Mouse (Mus musculus) gastrocnemius, postnatal 36 days (tissue): ENCODE measurements at regions not wholly inside any gene's neighbourhood (a gene's known extent, or its start where the extent isn't known, plus 50 kb on each side); places are given as distances from the start of the nearest gene placed in this dataset.

Source experiments
- DNase-seq, 2 experiments: peaks; one replicate each; pipeline ENCODE4 v3.0.0; 2022
- intact Hi-C: fragments of 180-260 bp; cut with DNase I; formaldehyde crosslinking; loops from one replicate; pipeline ENCODE4 v1.15.1; 2025

DNA sequence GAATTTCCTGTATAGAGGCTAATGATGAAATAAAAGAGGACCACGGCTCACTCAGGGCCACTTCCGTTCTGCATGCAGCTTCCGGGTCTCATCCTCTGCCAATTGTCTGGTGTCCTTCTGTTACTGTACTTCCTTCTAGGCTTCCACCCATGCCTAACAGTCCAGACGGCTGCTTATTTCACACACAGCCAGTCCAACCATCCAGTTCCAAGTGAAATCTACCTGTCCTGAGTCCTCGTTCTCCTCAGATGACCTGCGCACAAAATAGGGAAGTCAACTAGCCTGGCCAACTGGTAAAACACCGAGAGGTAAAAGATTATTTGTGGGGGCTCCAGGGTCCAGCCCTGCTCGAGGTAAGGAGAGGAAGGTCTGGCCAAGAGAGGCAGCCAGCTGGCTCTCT, 169.7 kb downstream of the Kcna5 start:
- no peak for DNase-seq
- intact Hi-C loops, result no loop called here

DNA sequence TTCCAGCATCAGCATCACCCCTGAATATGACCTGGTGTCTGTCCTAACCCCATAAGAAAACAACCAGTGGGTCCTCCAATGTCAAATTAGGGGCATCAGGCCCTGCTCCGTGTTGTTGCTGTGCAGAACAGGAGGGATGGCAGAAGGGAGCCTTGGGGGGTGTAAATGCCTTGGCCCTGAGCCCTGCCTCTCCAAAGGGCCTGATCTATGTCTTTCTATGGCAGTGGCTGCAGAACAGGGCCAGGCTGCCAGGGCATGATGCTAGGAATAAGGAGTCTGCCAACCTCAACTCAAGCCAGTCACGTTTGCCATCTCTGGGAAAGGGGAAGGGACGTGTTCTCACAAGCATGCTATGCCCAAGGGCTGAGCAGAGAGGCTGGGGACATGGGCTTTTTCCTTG, 172.9 kb downstream of the Kcna5 start:
- intact Hi-C loops, result no loop called here
- no peak for DNase-seq

DNA sequence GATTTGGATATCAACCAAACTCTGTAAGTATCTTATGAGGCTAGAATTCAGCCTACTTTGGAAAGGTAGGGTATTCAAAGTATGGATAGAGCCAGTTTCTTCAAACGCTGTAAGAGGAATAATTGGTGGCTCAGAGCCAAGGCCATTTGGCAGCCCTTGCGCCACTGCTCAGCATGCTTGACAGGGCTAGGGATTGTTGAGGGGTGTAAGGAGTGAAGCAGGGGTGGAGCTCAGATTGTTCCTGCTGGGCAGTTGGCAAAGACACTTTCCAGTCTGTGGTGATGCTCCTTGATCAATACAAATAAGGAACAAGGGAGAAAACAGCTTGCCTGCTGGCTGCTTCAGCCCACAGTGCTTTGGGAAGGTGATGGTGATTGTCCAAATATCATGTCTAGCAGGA, 181.9 kb downstream of the Kcna5 start:
- no peak for DNase-seq
- intact Hi-C loops, result no loop called here

DNA sequence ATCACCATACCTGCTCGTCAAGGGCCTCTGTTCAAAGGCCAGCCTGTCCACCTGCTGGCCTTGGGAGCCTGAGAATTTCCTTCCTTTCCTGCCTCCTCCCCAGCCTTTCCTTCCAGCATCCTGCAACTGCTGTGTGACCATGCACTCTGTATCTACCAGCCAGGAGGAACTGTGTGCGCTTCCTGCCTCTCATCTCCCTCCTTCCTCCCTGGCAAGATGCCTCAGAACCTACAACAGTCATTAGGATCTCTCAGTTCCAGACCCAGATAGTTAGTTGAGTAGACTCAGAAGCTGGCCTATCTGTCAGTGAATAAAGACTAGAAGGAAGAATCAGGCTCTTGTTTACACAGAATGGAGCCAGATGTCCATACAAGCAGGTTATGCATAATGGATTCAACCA, 183.8 kb upstream of the Ntf3 start:
- no peak for DNase-seq
- intact Hi-C loops, result no loop called here

DNA sequence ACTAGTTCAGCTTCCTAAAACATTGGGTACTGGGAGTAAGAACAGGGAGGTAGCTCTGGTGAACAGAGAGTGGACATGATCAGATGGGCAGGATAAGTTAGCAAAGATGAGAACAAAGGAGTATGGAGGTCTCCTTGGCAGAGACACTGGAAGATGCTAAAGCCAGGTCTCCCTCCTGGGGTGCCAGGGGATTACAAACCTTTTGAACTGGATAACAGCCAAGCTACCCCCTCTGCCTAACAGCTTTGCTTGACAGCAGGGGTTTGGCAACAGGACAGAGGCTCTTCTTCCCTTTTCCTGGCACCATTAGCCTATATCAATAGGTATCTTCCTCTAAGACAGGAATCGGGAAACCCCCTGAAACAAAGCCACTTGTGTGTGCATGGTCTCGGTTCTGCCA, 183.2 kb upstream of the Ntf3 start:
- intact Hi-C loops, result no loop called here
- DNase-seq, result no peak

DNA sequence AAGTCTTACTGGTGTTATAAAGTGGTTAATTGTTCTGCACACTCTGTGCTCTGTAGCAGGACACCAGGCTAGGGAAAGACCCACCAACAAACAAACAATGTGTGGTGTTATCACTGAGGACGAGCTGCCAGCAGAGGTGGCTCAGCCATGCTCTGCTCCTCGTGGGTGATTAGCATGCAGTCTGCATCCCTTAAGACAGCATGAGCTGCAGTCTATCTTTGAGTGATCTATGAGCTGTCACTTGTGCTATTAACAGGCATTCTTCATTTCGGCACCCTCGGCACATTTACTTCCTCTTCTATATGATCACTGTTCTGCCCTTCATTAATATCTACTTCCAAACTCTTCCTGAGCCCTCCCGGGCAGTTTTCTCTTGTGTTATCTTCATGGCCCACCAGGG, 178.5 kb upstream of the Ntf3 start:
- intact Hi-C loops, result no loop called here
- no peak for DNase-seq

DNA sequence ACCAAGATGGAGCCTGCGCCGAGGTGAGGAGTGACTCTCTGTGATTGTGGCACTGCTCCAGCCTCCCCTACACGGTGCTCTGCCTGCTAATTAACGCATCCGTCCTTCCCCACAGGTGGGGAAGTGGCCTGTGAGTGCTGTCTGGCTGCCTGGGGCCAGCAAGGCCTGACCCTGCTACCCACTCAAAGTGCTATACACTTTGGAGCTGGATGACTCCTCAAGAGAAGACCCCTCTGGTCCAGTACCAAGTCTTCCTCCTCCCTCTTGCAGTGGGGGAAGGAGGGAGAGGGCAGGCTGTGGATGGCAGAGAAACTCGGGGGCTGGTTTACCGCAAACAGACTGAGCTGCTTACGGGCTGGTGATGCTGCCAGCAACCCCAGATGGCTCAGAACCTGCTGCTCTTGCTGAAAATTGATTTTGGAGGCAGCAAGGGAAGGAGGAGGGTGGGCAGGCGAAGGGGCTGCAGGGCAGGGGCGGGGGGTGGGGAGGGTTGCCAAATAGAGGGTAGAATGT, 173.4 kb upstream of the Ntf3 start:
- intact Hi-C loops, result no loop called here

DNA sequence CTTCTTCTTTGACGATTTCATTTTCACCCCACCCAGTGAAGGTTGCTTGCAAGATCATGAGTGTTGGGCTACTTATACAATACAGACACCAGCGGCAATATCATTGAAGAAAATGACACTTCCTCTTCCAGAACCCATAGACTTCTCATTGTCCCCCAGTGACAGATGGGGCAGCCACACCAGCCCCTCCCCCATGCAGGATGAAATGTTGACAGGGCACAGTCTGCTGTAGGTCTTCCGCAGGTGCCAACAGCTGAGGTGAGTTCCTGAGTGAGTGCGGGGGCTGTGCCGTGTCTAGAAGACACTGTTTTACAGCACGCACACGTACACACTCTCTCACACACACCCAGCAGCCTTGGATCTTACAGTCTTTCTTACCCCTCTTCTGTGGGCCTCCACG, 171.0 kb upstream of the Ntf3 start:
- intact Hi-C loops, result no loop called here
- no peak for DNase-seq

More for the DNA sequence above, 173.4 kb upstream of the Ntf3 start:
- no peak for DNase-seq

DNA sequence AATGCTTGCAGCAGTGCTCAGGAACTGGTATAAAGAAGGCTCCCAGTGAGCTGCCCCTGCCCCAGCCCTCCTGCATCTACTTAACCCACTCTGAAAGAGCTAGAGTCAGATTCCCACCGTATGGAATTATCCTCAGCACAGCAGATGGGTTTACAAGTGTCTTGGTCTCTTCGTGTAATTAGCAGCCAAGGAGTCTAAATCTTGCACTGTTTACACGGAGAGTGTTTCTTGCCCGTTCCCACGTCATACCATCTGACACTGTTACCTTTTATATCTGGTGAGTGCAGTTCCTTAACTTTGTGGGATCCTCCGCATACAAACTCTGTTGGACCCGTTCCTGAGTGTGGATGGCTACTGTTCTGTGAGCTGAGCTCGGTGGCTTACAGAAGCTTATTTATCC, 167.5 kb upstream of the Ntf3 start:
- intact Hi-C loops, result no loop called here
- no peak for DNase-seq

DNA sequence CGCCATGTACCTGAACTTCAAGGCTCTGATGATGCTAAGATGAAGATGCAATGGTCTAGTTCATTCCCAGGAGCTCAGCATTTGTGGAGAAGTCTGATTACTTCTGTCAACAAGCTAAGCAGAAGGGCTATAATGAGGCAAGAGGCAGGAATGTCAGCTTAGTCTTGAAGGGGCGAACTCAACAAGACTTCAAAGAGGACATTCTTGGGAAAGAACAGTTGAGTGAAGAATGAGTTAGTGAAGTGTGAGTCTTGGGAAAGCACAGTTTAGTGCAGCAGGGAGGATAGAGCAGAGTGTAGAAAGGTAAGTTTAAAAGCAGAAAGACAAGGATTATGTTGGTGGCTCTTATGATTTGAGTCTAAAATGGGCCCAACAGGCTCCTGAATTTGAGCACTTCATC, 160.5 kb upstream of the Ntf3 start:
- intact Hi-C loops, result no loop called here
- DNase-seq, result no peak

DNA sequence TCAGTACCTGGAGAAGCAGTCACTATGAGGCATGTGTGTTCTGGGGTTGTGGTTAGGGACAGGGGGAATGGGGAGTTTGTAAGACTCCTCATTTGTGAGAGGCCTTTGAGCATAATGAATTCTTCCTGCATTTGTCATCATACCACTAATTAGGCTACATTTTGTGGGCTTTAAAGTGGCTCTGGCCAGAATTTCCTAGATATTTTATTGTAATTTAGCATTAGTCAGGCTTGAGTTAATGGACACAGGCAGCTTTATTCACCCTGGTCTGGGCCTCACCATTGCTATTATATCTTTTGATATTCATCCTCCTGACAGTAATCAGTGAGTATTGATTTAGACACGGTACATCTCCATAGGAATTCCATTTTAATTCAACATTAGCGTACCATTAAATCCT, 151.8 kb upstream of the Ntf3 start:
- DNase-seq, result no peak
- intact Hi-C loops, result no loop called here

DNA sequence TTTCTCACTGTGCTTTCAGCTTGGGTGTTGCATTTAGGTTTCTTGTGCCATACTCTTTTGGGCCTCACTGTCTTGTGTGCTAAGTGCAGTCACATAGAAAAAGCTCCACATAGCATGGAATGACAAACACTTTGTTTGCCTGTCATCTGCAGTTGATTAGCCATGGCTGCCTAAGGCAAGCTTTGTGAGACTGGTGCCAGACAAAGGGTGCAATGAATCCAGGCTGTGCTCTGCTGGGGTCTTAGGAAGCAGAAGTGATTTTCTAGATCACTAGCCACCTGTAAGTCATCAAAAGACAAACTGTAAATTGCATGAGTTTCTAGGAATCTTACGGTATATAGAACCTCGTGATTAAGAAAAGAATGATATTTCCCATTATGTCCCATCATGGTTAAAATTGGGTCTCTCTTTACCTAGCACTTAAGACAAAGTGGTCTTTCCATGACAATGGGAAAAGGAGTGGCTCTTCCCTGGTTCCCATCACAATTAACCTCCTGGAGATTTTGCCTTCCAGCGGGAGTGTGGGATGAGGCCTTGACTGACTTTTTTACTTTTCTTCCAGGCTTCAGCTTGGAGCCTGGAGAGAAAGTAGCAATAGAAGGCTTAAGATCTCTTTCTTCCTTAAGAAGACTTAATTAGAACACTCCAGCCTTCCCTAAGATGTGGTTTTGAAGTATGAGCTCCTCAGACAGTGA, 144.2 kb upstream of the Ntf3 start:
- no peak for DNase-seq
- intact Hi-C loops, result no loop called here

DNA sequence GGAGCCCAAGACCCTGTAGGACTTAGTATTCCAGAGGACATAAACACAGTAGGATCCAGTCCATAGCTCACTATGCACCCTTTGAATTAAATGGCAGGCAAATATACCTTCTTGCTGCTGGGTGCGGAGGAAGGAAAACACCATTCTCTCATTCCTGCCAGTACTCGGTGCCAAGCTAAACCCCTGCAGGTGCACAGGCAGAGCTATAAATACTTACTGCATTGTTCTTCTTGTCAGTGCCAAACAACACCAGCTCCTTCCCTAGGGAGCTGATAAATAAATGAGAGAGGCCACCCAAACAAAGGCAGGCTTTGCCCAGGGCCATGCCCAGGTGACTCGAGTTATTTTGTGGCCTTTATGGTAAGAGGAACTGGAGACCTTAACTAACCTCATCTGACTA, 136.4 kb upstream of the Ntf3 start:
- no peak for DNase-seq
- intact Hi-C loops, result no loop called here

DNA sequence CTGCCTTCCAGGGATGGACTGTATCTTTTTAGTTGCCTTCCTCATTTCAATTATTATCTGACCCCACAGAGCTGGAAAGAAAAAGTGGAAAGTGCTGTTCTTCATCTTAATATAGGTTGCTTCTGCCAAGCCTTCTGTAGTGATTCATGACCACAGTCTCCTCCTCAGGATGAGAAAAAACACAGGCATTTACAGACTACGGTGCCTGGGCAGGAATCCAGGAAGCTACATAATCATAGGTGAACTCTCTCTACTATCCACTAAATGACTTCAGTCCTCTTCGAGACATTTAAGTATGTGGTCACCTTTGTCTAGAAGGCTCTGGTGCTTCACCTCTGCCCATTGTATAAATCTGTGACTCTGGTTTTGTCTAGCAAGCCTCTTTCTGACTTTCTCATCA, 124.9 kb upstream of the Ntf3 start:
- no peak for DNase-seq
- intact Hi-C loops, result no loop called here

DNA sequence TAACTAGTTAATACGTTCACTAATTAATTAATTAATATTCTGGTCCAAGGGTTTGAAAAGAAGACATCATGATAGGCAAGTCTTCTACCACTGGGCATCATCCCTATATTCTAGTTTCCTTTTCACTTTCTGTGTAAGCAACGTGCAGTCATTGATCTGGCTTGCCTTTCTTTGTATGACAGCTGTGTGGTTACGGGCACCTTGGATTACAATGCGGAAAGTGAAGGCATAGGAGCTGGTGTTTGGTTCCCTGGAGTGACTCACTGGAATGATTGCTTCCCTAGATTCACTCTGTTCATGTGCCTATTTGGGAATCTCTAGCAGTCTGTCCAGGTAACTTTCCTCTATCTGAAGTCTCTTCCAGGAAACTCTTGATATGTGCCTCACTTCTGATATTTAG, 120.5 kb upstream of the Ntf3 start:
- intact Hi-C loops, result no loop called here
- no peak for DNase-seq

DNA sequence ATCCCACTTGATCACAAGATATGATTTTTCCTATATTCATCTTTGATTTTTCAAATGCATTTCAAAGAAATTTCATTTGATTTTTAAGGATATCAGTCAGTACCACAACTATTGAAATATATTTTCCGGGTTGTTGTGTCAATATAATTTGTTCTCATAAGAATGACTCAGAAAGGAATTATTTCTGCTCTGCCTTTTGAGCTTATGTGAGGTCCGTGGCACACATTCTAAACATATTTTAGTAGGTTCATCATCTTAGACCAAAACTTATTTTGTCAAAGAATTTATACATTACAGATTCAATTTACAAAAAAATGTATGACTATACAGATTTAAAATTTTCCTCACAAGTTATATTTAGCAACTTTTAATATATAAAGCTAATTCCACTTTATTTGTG, 119.5 kb upstream of the Ntf3 start:
- intact Hi-C loops, result no loop called here
- DNase-seq, result no peak

DNA sequence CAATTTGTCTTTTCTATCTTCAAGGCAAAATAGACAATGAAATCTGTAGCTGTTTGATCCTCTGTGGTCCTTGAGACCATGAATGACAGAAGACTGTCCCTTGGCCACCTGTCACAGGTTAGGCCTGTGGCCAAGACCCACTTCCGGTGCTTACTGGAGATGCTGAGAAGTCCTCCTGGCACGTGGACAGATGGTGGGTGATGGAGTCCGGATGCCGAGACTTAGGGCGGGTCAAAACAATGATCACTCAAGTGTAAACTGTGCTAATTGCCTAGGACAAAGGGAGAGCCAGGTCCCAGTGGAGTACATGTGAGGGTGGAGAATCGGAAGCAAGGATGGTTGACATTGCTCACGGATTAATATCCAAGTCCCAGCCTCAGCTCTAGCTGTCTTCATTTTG, 117.7 kb upstream of the Ntf3 start:
- intact Hi-C loops, result no loop called here
- no peak for DNase-seq

DNA sequence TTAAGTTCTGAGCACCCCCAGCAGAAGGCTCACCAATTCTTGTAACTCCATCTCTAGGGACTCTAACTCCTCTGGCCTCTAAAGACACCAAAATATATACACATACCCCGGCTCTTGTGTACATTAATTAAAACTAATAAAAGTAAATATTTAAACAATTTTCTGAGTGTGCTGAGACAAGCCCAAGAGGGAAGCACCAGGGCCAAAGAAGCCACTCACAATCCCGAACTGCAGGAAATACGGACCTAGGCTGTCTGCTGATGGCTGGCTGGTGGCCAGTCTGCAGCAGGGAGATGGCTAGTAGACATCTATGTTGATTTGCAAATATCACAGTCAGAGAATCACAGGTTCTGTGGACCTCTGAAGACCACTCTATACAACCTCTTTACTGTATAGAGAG, 113.6 kb upstream of the Ntf3 start:
- intact Hi-C loops, result no loop called here
- no peak for DNase-seq

DNA sequence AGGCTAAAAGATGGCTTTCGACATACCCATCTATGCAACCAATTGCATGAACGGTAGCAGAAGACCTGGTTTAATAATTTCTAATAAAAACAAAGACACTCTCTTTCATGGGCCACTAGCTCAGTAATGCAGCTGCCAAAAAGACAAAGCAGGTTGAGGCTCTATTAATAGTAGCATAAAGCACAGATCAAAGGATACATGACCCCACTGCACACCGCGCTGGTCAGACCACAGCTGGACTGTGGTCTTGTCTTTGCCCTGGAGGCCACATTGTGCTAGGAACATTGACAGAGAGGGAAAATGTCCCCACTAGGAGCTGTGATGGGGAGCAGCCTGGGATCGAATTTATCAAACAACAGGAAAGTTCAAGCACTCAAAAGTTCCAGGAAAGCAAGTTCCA, 79.3 kb upstream of the Ntf3 start:
- intact Hi-C loops, result no loop called here
- no peak for DNase-seq

DNA sequence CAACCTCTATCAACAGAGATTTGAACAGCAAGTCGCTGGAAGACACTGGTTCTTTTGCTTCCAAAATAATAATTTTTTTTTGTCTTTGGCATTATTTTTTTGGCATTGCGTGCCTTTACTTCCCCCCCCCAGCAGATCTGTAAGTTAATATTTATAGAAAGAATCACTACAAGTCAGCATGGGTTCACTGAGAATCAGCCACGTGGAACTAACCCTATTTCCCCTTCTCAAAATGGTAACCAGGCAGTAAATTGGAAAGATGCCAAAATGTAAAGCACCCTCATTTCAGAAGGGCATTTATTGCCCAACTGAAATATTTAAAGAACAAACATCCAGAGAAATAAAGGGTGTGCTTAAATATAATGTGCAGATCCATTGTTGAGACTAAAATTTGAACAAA, 78.7 kb upstream of the Ntf3 start:
- no peak for DNase-seq
- intact Hi-C loops, result no loop called here

DNA sequence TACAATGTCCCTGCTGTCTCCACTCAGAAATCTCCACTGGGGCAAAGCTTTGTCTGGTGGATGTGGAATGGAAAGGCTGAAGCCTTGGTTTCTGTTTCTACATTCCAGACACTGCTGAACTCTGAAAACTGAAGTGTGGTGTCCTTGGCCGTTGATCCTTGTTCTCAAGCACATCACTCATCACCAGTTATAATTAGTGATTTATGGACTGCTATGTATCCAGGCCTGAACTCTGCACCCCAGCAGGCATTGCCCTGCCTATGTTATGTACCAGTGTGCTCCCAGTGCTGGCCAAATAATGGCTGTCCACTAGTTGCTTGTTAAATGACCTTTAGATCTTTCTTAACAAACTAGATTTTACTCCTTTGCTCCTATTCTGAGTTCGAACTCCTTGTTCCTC, 75.6 kb upstream of the Ntf3 start:
- intact Hi-C loops, result no loop called here
- DNase-seq, result no peak

DNA sequence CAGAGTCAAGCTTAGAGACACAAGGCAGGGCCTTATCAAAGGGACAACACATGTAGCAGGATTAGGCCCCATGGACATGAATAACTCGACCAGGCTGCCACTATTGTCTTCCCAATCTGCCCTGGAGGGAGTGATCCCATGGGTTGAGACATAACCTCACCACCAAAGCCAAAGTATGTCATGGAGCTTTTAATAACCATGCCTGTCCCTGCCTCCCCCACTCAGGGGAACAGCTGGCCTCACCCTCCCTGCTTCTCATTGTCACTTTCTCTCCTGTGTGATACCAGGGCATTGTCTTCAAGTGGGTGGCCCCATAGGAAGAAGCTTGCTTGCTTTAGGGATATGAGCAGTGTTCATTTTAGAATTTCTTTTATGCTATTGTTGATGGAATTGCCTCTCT, 73.5 kb upstream of the Ntf3 start:
- intact Hi-C loops, result no loop called here
- DNase-seq, result no peak
